Mouse (Mus musculus) thymus, adult 18-20 months (tissue): ENCODE results near the gene Apbb2.

ENCODE experiments used
- DNase-seq, 2 experiments: peaks; one replicate each; pipeline ENCODE4 v3.0.0; 2022; ENCODE audit warnings: mixed read lengths in 2 of 2

Gene Apbb2

GRCm38 (mm10) chr5:66545573-66546141 is 72.9 kb downstream of the Apbb2 start:
- no peak for DNase-seq

- DNase-seq: no peak
Observed at GRCm38 (mm10) chr5:66543761-66544160, 74.8 kb downstream of the Apbb2 start.

GRCm38 (mm10) chr5:66543344-66543743 is 75.2 kb downstream of the Apbb2 start:
- no peak for DNase-seq

GRCm38 (mm10) chr5:66542521-66542920 is 76.1 kb downstream of the Apbb2 start:
- no peak for DNase-seq

GRCm38 (mm10) chr5:66541385-66541784 is 77.2 kb downstream of the Apbb2 start:
- no peak for DNase-seq

- DNase-seq: no peak
Observed at GRCm38 (mm10) chr5:66540246-66540645, 78.3 kb downstream of the Apbb2 start.

- no peak for DNase-seq
Observed at GRCm38 (mm10) chr5:66537811-66538210, 80.8 kb downstream of the Apbb2 start.

- no peak for DNase-seq
Observed at GRCm38 (mm10) chr5:66536696-66537358, 81.8 kb downstream of the Apbb2 start.

GRCm38 (mm10) chr5:66535566-66536236 is 82.9 kb downstream of the Apbb2 start:
- DNase-seq: no peak

- DNase-seq: no peak
Observed at GRCm38 (mm10) chr5:66533711-66534425, 84.7 kb downstream of the Apbb2 start.

- DNase-seq: no peak
Observed at GRCm38 (mm10) chr5:66532827-66533226, 85.8 kb downstream of the Apbb2 start.

- no peak for DNase-seq
Observed at GRCm38 (mm10) chr5:66530361-66530760, 88.2 kb downstream of the Apbb2 start.

- no peak for DNase-seq
Observed at GRCm38 (mm10) chr5:66529631-66530030, 89.0 kb downstream of the Apbb2 start.

GRCm38 (mm10) chr5:66528567-66528966 is 90.0 kb downstream of the Apbb2 start:
- no peak for DNase-seq

GRCm38 (mm10) chr5:66527090-66527489 is 91.5 kb downstream of the Apbb2 start:
- DNase-seq: no peak

GRCm38 (mm10) chr5:66525002-66525401 is 93.6 kb downstream of the Apbb2 start:
- no peak for DNase-seq

GRCm38 (mm10) chr5:66523681-66524503 is 94.7 kb downstream of the Apbb2 start:
- no peak for DNase-seq

GRCm38 (mm10) chr5:66521250-66521649 is 97.3 kb downstream of the Apbb2 start:
- no peak for DNase-seq

- DNase-seq: no peak
Observed at GRCm38 (mm10) chr5:66519511-66519910, 99.1 kb downstream of the Apbb2 start.

GRCm38 (mm10) chr5:66518411-66519006 is 100.1 kb downstream of the Apbb2 start:
- DNase-seq: no peak

GRCm38 (mm10) chr5:66517503-66517902 is 101.1 kb downstream of the Apbb2 start:
- no peak for DNase-seq

GRCm38 (mm10) chr5:66516311-66516710 is 102.3 kb downstream of the Apbb2 start:
- DNase-seq: no peak
